Mouse (Mus musculus) embryo, embryonic 11 days (tissue): Measurements from ENCODE around the gene Carhsp1.

Experiments
- DNase-seq: peaks from one replicate; pipeline ENCODE4 v3.0.0-alpha.2; 2015

Gene Carhsp1

DNA sequence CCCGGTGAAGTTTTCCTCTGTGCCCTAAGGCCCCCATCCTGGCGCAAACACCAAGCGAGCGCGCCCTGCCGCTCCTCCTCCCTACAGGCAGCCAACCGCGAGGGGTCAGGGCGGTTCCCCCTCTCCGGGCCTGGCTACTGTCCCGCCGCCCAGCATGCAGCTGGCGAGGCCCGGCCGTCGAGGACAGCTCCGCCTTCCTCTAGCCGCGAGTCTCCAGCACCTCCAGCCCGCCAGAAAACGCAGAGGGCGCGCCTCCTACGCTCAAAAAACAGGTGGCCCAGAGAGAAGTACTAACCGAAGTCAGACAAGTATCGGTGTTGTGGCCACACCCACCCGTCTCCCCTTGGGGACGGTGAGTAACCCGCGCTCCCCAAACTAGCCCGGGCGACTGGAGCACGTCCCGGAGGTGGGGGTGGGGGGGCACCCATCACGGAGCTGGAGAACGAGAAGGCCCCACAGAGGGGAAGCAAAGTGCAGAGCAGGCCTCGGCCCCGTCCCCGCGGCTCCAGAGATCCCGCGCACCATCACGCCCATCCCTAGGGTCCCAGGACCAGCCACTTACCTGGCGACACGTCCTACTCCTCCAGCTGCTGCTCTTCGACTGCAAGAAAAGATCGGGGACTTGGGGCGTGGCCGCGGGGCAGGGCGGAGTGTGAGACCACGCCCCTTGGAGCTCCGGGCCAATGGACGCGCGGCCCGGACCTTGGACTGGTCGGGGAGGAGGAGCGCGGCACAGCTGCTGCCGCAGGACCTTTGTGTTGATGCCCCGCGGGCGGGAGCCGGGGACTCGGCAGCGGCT, at the start of gene Carhsp1:
TSS of gene Carhsp1 (minus strand) at position 605 of the 799 bp plus-strand sequence.
- DNase-seq, result peak; percentile 97

GRCm38 (mm10) chr16:8720447-8720846, 48.5 kb upstream of the Carhsp1 start:
- no peak for DNase-seq

DNA sequence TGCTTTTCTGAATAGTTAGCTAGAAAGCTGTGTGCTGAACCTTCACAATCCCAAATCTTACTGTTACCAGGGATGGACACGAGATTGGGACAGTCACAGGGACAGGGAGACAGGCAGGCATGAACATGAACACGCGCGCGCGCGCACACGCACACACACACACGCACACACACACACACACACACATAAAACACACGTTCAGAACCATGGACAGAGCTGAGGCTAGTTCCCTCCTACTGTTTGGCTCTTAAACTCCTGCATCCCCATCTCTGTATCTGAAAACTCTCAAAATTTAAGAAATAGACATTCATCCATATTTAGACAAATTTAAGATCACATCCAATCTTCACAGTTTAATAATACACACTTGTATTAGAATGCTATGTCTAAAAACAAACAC, 45.8 kb upstream of the Carhsp1 start:
- DNase-seq, result peak; percentile 27

- DNase-seq, result no peak
These were observed 44.3 kb upstream of the Carhsp1 start for GRCm38 (mm10) chr16:8716300-8716699.

DNA sequence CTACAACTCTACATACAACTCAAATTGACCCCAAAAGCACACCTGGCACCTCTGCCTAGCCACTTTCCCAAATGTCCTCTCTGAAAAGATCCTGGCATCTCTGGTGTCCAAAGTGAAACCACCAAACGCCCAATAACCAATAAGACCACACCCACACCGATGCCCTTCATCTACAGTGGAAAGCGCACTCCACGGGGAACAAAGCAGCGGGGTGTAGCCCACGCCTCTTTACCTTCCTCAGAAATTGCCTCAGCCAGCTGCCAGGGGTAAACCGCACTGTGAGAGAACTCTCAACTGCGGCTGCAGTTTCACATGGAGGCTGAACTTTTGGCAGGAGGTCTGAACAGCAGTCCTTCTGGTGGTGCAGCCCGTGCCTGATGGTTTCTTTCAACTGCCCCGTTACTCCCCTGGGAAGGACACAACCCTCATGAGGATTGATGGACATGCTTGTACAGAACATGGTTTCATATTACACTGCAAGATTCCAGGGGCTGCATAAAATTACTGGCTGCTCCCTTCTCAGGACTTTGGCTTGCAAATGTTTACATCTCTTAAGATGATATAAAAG, 43.6 kb upstream of the Carhsp1 start:
- peak; percentile 38 for DNase-seq

- no peak for DNase-seq
These were observed 42.9 kb upstream of the Carhsp1 start for GRCm38 (mm10) chr16:8714851-8715250.

DNA sequence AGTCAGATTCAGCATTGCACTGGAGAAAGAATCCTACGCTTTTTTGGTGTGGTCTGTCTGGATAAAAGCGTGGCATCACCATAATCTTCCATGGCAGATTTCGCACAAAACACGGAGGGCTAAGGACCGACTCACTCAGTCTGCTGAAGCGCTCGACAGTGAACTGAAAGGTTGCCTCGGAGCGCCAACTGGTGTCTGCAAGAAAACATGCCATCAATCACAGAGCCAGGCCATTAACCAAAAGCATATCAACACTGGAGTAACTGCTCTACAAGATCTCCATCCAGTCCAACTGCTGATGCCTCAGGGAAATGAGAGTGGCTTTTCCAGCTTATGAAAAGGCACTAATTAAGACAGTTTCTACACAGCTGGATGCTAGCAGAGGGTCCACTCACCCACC, 40.0 kb upstream of the Carhsp1 start:
- DNase-seq, result peak; percentile 10

GRCm38 (mm10) chr16:8700586-8700985, 28.6 kb upstream of the Carhsp1 start:
- DNase-seq, result no peak

- no peak for DNase-seq
These were observed 27.6 kb upstream of the Carhsp1 start for GRCm38 (mm10) chr16:8699556-8699955.

DNA sequence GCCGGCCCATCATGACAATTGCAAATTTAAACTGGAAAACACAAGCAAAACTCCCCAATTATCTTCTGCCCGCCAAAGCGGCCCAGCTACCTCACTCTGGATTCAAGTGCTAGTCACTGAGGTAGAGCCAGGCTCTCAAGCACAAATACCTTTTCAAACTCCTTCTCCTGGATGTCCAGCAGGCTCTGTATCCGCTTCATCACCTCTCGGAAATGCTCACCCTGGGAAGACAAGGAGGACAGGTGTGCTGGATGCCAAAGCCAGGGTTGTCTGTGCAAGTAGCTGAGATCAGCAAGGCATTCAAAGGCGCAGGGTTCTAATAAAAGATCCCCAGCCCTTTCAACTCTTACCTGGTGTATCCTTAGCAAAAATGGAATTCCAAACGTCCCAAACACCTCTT, 19.3 kb upstream of the Carhsp1 start:
- no peak for DNase-seq

DNA sequence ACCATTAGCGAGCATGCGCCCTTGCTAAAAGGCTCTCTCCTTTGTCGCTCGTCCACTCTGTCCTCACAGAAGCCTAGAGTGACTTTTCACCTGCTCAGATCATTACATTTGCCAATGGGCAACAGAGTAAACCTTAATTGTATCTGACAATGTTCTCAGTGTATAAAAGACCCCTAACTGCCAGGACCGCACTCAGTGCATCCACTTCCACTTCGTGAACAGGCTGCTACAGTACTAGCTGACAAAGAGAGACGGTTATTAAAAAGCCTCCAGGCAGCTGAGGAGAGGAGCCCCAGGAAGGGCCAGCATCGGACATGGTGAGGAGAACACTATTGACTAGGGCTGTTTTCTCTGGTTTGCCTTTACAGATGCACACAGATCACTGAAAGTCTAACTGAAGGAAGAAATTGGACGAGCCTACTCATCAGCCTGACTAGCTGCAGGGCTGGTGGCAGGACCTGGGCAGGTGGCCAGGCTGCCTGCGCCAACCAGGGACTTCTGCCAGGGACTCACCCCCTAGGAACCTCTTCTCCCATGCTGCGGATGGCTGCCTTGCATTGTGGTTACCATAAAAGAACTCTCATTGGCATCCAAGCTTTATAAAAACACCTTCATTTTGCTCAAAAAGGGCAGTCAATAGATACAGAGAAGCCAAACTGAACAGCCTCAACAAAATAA, 18.2 kb upstream of the Carhsp1 start:
- no peak for DNase-seq

- no peak for DNase-seq
These were observed 15.7 kb upstream of the Carhsp1 start for GRCm38 (mm10) chr16:8687559-8688112.

GRCm38 (mm10) chr16:8686871-8687535, 15.0 kb upstream of the Carhsp1 start:
- no peak for DNase-seq

- DNase-seq, result peak; percentile 74
These were observed 14.3 kb upstream of the Carhsp1 start for GRCm38 (mm10) chr16:8686121-8686870.

- DNase-seq, result no peak
These were observed 13.1 kb upstream of the Carhsp1 start for GRCm38 (mm10) chr16:8685087-8685486.

GRCm38 (mm10) chr16:8680470-8680869, 8.5 kb upstream of the Carhsp1 start, which contains the start of gene Gm5767:
TSS of gene Gm5767 (plus strand) at chr16:8680770.
- no peak for DNase-seq

GRCm38 (mm10) chr16:8679780-8680179, 7.8 kb upstream of the Carhsp1 start:
- DNase-seq, result no peak

- no peak for DNase-seq
These were observed 6.7 kb upstream of the Carhsp1 start for GRCm38 (mm10) chr16:8678676-8679075.

- DNase-seq, result no peak
These were observed 6.1 kb upstream of the Carhsp1 start for GRCm38 (mm10) chr16:8678035-8678434.

DNA sequence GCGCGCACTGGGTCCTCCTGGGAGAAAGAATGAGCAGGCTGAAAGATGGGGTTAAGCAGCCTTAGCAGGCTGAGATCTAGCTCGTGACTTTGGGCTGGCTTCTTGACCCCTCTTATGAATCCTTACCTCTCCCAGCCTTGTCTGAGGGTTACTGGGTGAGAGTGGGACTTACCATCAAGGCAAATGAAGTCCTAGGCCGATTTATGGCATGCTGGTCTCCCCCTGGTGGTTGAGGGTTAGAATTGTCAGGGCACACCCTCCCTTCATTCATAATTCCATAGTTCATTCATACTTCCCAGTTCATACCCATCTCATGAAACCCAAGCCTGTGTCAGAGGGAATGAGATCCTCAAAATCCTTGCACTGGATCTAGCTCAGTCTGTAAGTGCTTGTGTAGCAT, 4.8 kb upstream of the Carhsp1 start:
- DNase-seq, result peak; percentile 72

DNA sequence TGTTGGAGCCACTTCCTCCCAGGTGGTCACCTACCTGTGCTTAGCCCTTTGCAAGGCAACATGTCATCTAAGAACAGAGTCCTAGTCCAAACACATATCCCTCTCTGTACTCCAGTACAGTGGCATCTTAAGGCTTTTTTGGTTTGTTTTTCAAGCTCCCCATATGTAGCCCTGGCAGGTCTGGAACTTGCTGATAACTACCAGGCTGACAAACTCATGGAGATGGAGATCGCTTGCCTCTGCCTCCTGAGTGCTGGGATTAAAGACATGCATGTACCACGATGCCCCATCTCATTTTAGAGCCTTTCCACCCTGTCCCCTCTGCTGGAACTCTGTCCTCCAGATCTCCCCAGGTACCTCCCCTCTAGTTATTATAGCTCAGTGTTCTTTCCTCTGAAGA, 4.3 kb upstream of the Carhsp1 start:
- no peak for DNase-seq

- DNase-seq, result no peak
These were observed 3.6 kb upstream of the Carhsp1 start for GRCm38 (mm10) chr16:8675559-8675958.
